Mouse (Mus musculus) E14TG2a.4 (cell line): ENCODE data around the gene Tsr2.

Experiments used
- CTCF ChIP-seq: conservative IDR thresholded peaks from 2 replicates; pipeline ENCODE4 v1.5.1; 2014; ENCODE audit warnings: low read length
- POU5F1 ChIP-seq: IDR thresholded peaks from 2 replicates; pipeline ENCODE4 v1.6.1; 2014; ENCODE audit warnings: low read length, borderline replicate concordance

DNA sequence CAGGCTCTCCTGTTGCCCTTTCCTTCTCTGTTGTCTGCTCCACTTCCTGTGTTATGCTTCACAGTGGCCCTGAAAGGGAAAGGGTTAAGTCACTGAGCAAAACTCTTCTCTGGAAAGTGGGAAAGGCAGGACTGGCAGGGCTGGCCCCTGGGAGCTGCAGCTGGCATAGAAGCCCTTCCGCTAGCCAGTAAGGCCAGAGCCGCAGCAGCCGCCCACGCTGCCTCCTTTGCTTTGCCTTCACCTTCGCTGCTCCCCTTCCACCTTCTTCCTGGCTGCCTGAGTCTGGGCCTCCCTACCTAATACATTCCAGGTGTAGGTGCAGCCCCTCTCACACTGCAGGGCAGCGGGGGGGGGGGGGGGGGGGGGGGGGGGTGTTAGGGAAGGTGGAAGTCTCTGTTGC, 41.9 kb downstream of the Tsr2 start:
- TF ChIP-seq CTCF (no peak), POU5F1 (no peak)
